22 mouse cellular contexts compared by ENCODE assay signal in the genomic region with DNA sequence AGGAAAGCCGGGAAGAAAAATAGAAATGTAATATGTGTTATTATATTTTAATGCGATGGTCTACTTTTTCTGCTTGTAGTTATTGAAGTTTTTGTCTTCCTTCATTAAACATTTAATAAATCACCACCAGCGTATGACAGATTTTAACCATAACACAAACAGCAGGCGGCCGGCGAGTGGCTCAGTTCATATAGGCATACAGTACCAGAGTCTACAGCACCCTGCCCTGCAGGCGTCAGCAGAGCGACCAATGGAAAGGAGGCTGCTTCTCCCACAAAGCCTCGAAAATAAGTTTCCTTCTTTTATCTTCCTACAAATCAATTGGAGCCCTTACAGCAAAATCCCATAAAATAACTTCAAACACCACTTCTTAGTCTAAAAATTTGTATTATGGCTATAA.
"Had no signal": no experiment of that assay in that cellular context is flagged by ENCODE, and none has a peak within 500 bp of the region (broad histone marks: within the 10 kb centered on the region; RNA-seq: fewer than 3 reads in every experiment).

No protein-coding gene starts in this region.

- H3K27me3 ChIP-seq: heart, embryonic 13.5 days; heart, embryonic 15.5 days; hindbrain, embryonic 13.5 days; hindbrain, embryonic 15.5 days; limb, embryonic 13.5 days; limb, embryonic 15.5 days; liver, embryonic 12.5 days had no signal

- H3K9ac ChIP-seq: forebrain, postnatal 0 days; heart, embryonic 13.5 days; heart, embryonic 15.5 days; hindbrain, embryonic 13.5 days; hindbrain, embryonic 15.5 days; limb, embryonic 13.5 days; limb, embryonic 15.5 days; liver, embryonic 12.5 days had no signal

- ATAC-seq: forebrain, postnatal 0 days; hindbrain, postnatal 0 days; intestine, embryonic 16.5 days; liver, embryonic 12.5 days had no signal

- H3K4me2 ChIP-seq: heart, embryonic 13.5 days; heart, embryonic 15.5 days; hindbrain, embryonic 13.5 days; hindbrain, embryonic 15.5 days; limb, embryonic 13.5 days; limb, embryonic 15.5 days; liver, embryonic 12.5 days had no signal

- H3K4me3 ChIP-seq: heart, embryonic 10.5 days; heart, embryonic 13.5 days; heart, embryonic 15.5 days; hindbrain, embryonic 13.5 days; hindbrain, embryonic 15.5 days; limb, embryonic 13.5 days; limb, embryonic 15.5 days; liver, embryonic 12.5 days had no signal

- H3K4me1 ChIP-seq: limb, embryonic 15.5 days; liver, embryonic 12.5 days had no signal

- H3K9me3 ChIP-seq: heart, embryonic 10.5 days; heart, embryonic 15.5 days; hindbrain, embryonic 13.5 days; hindbrain, embryonic 15.5 days; limb, embryonic 15.5 days; liver, embryonic 12.5 days had no signal

- H3K36me3 ChIP-seq: heart, embryonic 10.5 days; heart, embryonic 13.5 days; heart, embryonic 15.5 days; hindbrain, embryonic 13.5 days; hindbrain, embryonic 15.5 days; limb, embryonic 13.5 days; limb, embryonic 15.5 days; liver, embryonic 12.5 days had no signal

- H3K27ac ChIP-seq: heart, embryonic 10.5 days; heart, embryonic 13.5 days; heart, embryonic 15.5 days; hindbrain, embryonic 13.5 days; hindbrain, embryonic 15.5 days; hindbrain, postnatal 0 days; limb, embryonic 13.5 days; limb, embryonic 15.5 days; liver, embryonic 12.5 days had no signal

- DNase-seq: forebrain, postnatal 0 days; gastrocnemius, postnatal 14 days; gastrocnemius, postnatal 36 days; heart, adult 18-20 months; heart, postnatal 14 days; heart, postnatal 36 days; kidney, adult 11 months; kidney, adult 2 months; kidney, postnatal 14 days; layer of hippocampus, adult 9-11 months; layer of hippocampus, postnatal 36 days; left cerebral cortex, postnatal 4 days had no signal
